ENCODE assay signal across 12 mouse cellular contexts in genomic region chr14:26197851-26198250, GRCm38 (mm10). TPM values are rescaled to one million over a fixed set of nuclear protein-coding genes. Genes with fewer than 3 reads are reported as not detected.
DNase-seq lines count a peak whose midpoint lies in the region; ATAC-seq and TF ChIP-seq lines count a peak whose summit lies in the region.
"Not testable (repeated sequence)": the region's sequence is repeated elsewhere in the genome, so short reads cannot be mapped to it uniquely, and the experiment has no call there.
"Had no signal": no experiment of that assay in that cellular context is flagged by ENCODE, and none has a peak within 500 bp of the region (broad histone marks: within the 10 kb centered on the region; RNA-seq: fewer than 3 reads in every experiment).

No protein-coding gene starts in this region.

- H3K9me3 ChIP-seq in embryonic facial prominence, embryonic 14.5 days (ENCODE audit: control insufficient read depth, low read length); limb, embryonic 14.5 days (ENCODE audit: control insufficient read depth, low read length); lung, embryonic 14.5 days (ENCODE audit: low read depth, low read length); lung, embryonic 15.5 days; lung, embryonic 16.5 days (ENCODE audit: control insufficient read depth, low read length); lung, postnatal 0 days (ENCODE audit: low read length); stomach, postnatal 0 days (ENCODE audit: control insufficient read depth, low read length): not testable (repeated sequence)

- in situ Hi-C loops in Patski (cut with MboI; ENCODE audit: low pct_unique_long_range_greater_than_20kb): not testable (repeated sequence)

- not testable (repeated sequence) for H3K4me1 ChIP-seq in embryonic facial prominence, embryonic 14.5 days (ENCODE audit: control insufficient read depth, insufficient read depth, low read length); limb, embryonic 14.5 days (ENCODE audit: control insufficient read depth, insufficient read depth, low read length); lung, embryonic 14.5 days (ENCODE audit: insufficient read depth); lung, embryonic 15.5 days; lung, embryonic 16.5 days (replicated peaks; ENCODE audit: control insufficient read depth, insufficient read depth, low read length); lung, postnatal 0 days (ENCODE audit: insufficient read depth, low read depth, low read length); stomach, postnatal 0 days (replicated peaks; ENCODE audit: control insufficient read depth, insufficient read depth)

- DNase-seq in Patski (ENCODE audit: low read depth, low spot score); embryonic facial prominence, embryonic 14.5 days (ENCODE audit: low spot score); limb, embryonic 14.5 days (ENCODE audit: low spot score); lung, embryonic 14.5 days; lung, postnatal 0 days (ENCODE audit: low spot score); stomach, postnatal 0 days (ENCODE audit: low spot score): not testable (repeated sequence)

- not testable (repeated sequence) for H3K4me3 ChIP-seq in embryonic facial prominence, embryonic 14.5 days (ENCODE audit: low read depth, low read length); limb, embryonic 14.5 days (replicated peaks; ENCODE audit: low read length); lung, embryonic 14.5 days (ENCODE audit: low read depth, low read length); lung, embryonic 15.5 days; lung, embryonic 16.5 days (ENCODE audit: low read length); lung, postnatal 0 days (ENCODE audit: low read depth, low read length); stomach, postnatal 0 days (ENCODE audit: low read depth, low read length)

- not testable (repeated sequence) for H3K27me3 ChIP-seq in Patski; embryonic facial prominence, embryonic 14.5 days (replicated peaks; ENCODE audit: control insufficient read depth, insufficient read depth, low read length); limb, embryonic 14.5 days (ENCODE audit: control insufficient read depth, insufficient read depth, low read length); lung, embryonic 14.5 days (ENCODE audit: insufficient read depth, low read length); lung, embryonic 15.5 days; lung, embryonic 16.5 days (ENCODE audit: control insufficient read depth, insufficient read depth, low read depth, low read length); lung, postnatal 0 days (replicated peaks; ENCODE audit: insufficient read depth, low read length); stomach, postnatal 0 days (ENCODE audit: control insufficient read depth, insufficient read depth, low read length)

- POLR2A ChIA-PET in Patski (lab: Charles Lee): not testable (repeated sequence)

- not testable (repeated sequence) for TF ChIP-seq POLR2A in limb, embryonic 14.5 days (IDR thresholded peaks at IDR 0.05; ENCODE audit: borderline replicate concordance, extremely low read depth, insufficient read depth, insufficient read length)

- TF ChIP-seq EP300 in lung, postnatal 0 days (IDR thresholded peaks at IDR 0.05); stomach, postnatal 0 days (optimal IDR thresholded peaks at IDR 0.05): not testable (repeated sequence)

- not testable (repeated sequence) for H3K27ac ChIP-seq in embryonic facial prominence, embryonic 14.5 days (replicated peaks; ENCODE audit: low read depth, low read length); limb, embryonic 14.5 days (replicated peaks; ENCODE audit: low read depth, low read length); lung, embryonic 14.5 days (ENCODE audit: low read depth); lung, embryonic 15.5 days; lung, embryonic 16.5 days (ENCODE audit: low read length); lung, postnatal 0 days (ENCODE audit: low read length); stomach, postnatal 0 days (replicated peaks)

- WGBS in embryonic facial prominence, embryonic 14.5 days: no CpG with 5 or more reads among the region's 3 CpGs
- no CpG with 5 or more reads among the region's 3 CpGs for WGBS in limb, embryonic 14.5 days
- no CpG with 5 or more reads among the region's 3 CpGs for whole genome bisulfite sequencing in lung, embryonic 14.5 days
- WGBS in lung, embryonic 15.5 days: no CpG with 5 or more reads among the region's 3 CpGs
- no CpG with 5 or more reads among the region's 3 CpGs for WGBS in lung, embryonic 16.5 days
- no CpG with 5 or more reads among the region's 3 CpGs for WGBS in lung, postnatal 0 days
- no CpG with 5 or more reads among the region's 3 CpGs for WGBS in stomach, postnatal 0 days

- CTCF ChIA-PET in Patski (lab: Charles Lee): not testable (repeated sequence)

- peak; percentile 44 for ATAC-seq in Patski
- ATAC-seq in embryonic facial prominence, embryonic 14.5 days (ENCODE audit: low read depth): peak; percentile 41; the same call in 1 of the 2 replicates
- 0 out of 2 replicates have a peak, but pooled peaks have one; percentile 15 for ATAC-seq in limb, embryonic 14.5 days (ENCODE audit: low FRiP score, low read depth)
- peak; percentile 80 for ATAC-seq in lung, embryonic 14.5 days (ENCODE audit: insufficient read depth)
- peak; percentile 65; the same call in 1 of the 2 replicates for ATAC-seq in lung, embryonic 15.5 days (ENCODE audit: borderline replicate concordance, extremely low read depth, low FRiP score, low TSS enrichment)
- ATAC-seq in lung, embryonic 16.5 days (ENCODE audit: low read depth): peak; percentile 90
- ATAC-seq in lung, postnatal 0 days: peak; percentile 90
- ATAC-seq in stomach, postnatal 0 days (ENCODE audit: low FRiP score, low TSS enrichment): peak; percentile 54; the same call in 1 of the 2 replicates

- TF ChIP-seq CTCF in Patski (IDR thresholded peaks at IDR 0.05); lung, embryonic 14.5 days (IDR thresholded peaks at IDR 0.05; ENCODE audit: low read depth); lung, postnatal 0 days (IDR thresholded peaks at IDR 0.05); stomach, postnatal 0 days (IDR thresholded peaks at IDR 0.05; ENCODE audit: low read depth): not testable (repeated sequence)

- not testable (repeated sequence) for H3K4me2 ChIP-seq in embryonic facial prominence, embryonic 14.5 days (ENCODE audit: low read depth, low read length); limb, embryonic 14.5 days (replicated peaks; ENCODE audit: low read depth, low read length, severe bottlenecking); lung, embryonic 14.5 days; lung, embryonic 15.5 days; lung, embryonic 16.5 days (ENCODE audit: low read depth, low read length); lung, postnatal 0 days (replicated peaks; ENCODE audit: low read depth, low read length); stomach, postnatal 0 days (replicated peaks; ENCODE audit: low read depth)

- H3K9ac ChIP-seq in embryonic facial prominence, embryonic 14.5 days (ENCODE audit: low read depth, low read length); limb, embryonic 14.5 days (ENCODE audit: low read depth, low read length, severe bottlenecking); lung, embryonic 14.5 days; lung, embryonic 15.5 days; lung, embryonic 16.5 days (ENCODE audit: low read length); lung, postnatal 0 days (replicated peaks; ENCODE audit: low read depth); stomach, postnatal 0 days (ENCODE audit: low read length): not testable (repeated sequence)

- not testable (repeated sequence) for H3K36me3 ChIP-seq in embryonic facial prominence, embryonic 14.5 days (ENCODE audit: control insufficient read depth, insufficient read depth, low read length); limb, embryonic 14.5 days (ENCODE audit: control insufficient read depth, insufficient read depth, low read length); lung, embryonic 14.5 days (ENCODE audit: insufficient read depth); lung, embryonic 15.5 days; lung, embryonic 16.5 days (ENCODE audit: control insufficient read depth, insufficient read depth, low read length); lung, postnatal 0 days (ENCODE audit: insufficient read depth, low read length); stomach, postnatal 0 days (ENCODE audit: control insufficient read depth, insufficient read depth, low read length)

RNA-seq across cellular contexts. Expression of gene Tmem254b, which starts 9.0 kb away (rescaled TPM):
- 25.8 TPM for polyA plus RNA-seq in Patski (2021)
- 29.8 and 31.2 TPM in 2 replicates for polyA plus RNA-seq in embryonic facial prominence, embryonic 14.5 days (2014; fragmentation: Nextera tagmentation; extraction: Ambion mirVana)
- 23.1 and 25.0 TPM in 2 replicates for polyA plus RNA-seq in limb, embryonic 14.5 days (2012; rRNA removed)
- polyA plus RNA-seq in limb, embryonic 14.5 days (2014; fragmentation: Nextera tagmentation; extraction: Ambion mirVana): 29.7 and 32.1 TPM in 2 replicates
- polyA plus RNA-seq in lung, embryonic 14.5 days (2014; fragmentation: Nextera tagmentation; extraction: Ambion mirVana): 23.6 and 24.2 TPM in 2 replicates
- 34.7 and 38.1 TPM in 2 replicates for polyA plus RNA-seq in lung, embryonic 15.5 days (2015; fragmentation: Nextera tagmentation; extraction: Ambion mirVana)
- 33.1 and 46.1 TPM in 2 replicates for polyA plus RNA-seq in lung, embryonic 16.5 days (2015; fragmentation: Nextera tagmentation; extraction: Ambion mirVana)
- 40.4 and 42.0 TPM in 2 replicates for polyA plus RNA-seq in lung, postnatal 0 days (2015; fragmentation: Nextera tagmentation; extraction: Ambion mirVana)
- polyA plus RNA-seq in stomach, postnatal 0 days (2015; fragmentation: Nextera tagmentation; extraction: Ambion mirVana): 53.8 and 62.7 TPM in 2 replicates

RNA-seq across cellular contexts. Expression of gene Plac9b, which starts 15.6 kb away (rescaled TPM):
- polyA plus RNA-seq in Patski (2021): not detected
- 36.4 and 47.6 TPM in 2 replicates for polyA plus RNA-seq in embryonic facial prominence, embryonic 14.5 days (2014; fragmentation: Nextera tagmentation; extraction: Ambion mirVana)
- 17.3 and 19.9 TPM in 2 replicates for polyA plus RNA-seq in limb, embryonic 14.5 days (2012; rRNA removed)
- 34.6 and 40.5 TPM in 2 replicates for polyA plus RNA-seq in limb, embryonic 14.5 days (2014; fragmentation: Nextera tagmentation; extraction: Ambion mirVana)
- 24.1 and 30.4 TPM in 2 replicates for polyA plus RNA-seq in lung, embryonic 14.5 days (2014; fragmentation: Nextera tagmentation; extraction: Ambion mirVana)
- 64.6 and 69.3 TPM in 2 replicates for polyA plus RNA-seq in lung, embryonic 15.5 days (2015; fragmentation: Nextera tagmentation; extraction: Ambion mirVana)
- polyA plus RNA-seq in lung, embryonic 16.5 days (2015; fragmentation: Nextera tagmentation; extraction: Ambion mirVana): 88.7 and 100 TPM in 2 replicates
- 220 and 235 TPM in 2 replicates for polyA plus RNA-seq in lung, postnatal 0 days (2015; fragmentation: Nextera tagmentation; extraction: Ambion mirVana)
- polyA plus RNA-seq in stomach, postnatal 0 days (2015; fragmentation: Nextera tagmentation; extraction: Ambion mirVana): 97.2 and 127 TPM in 2 replicates
- polyA plus RNA-seq: activated CD4-positive, CD25-positive, alpha-beta regulatory T cell, adult 4 months; CD4-positive, CD25-positive, alpha-beta regulatory T cell, adult 4 months; G1E had no signal

RNA-seq across cellular contexts. Expression of gene Duxbl3, which starts 59.9 kb away (rescaled TPM):
- not detected for polyA plus RNA-seq in Patski (2021)
- polyA plus RNA-seq in embryonic facial prominence, embryonic 14.5 days (2014; fragmentation: Nextera tagmentation; extraction: Ambion mirVana): 1.8 and 3.1 TPM in 2 replicates
- polyA plus RNA-seq in limb, embryonic 14.5 days (2012; rRNA removed): 4.9 and 6.1 TPM in 2 replicates
- 0.47 and 1.7 TPM in 2 replicates for polyA plus RNA-seq in limb, embryonic 14.5 days (2014; fragmentation: Nextera tagmentation; extraction: Ambion mirVana)
- polyA plus RNA-seq in lung, embryonic 14.5 days (2014; fragmentation: Nextera tagmentation; extraction: Ambion mirVana): 0.69 and 2.3 TPM in 2 replicates
- 1.7 and 1.8 TPM in 2 replicates for polyA plus RNA-seq in lung, embryonic 15.5 days (2015; fragmentation: Nextera tagmentation; extraction: Ambion mirVana)
- 0.59 and 1.7 TPM in 2 replicates for polyA plus RNA-seq in lung, embryonic 16.5 days (2015; fragmentation: Nextera tagmentation; extraction: Ambion mirVana)
- 0.21 TPM in 1 of 2 replicates, not detected in the other for polyA plus RNA-seq in lung, postnatal 0 days (2015; fragmentation: Nextera tagmentation; extraction: Ambion mirVana)
- 1.5 and 2.2 TPM in 2 replicates for polyA plus RNA-seq in stomach, postnatal 0 days (2015; fragmentation: Nextera tagmentation; extraction: Ambion mirVana)
- polyA plus RNA-seq: activated CD4-positive, CD25-positive, alpha-beta regulatory T cell, adult 4 months; adrenal gland, adult 2 months; CD4-positive, CD25-positive, alpha-beta regulatory T cell, adult 4 months; G1E had no signal

Comparison
In these comparisons a context has a peak if more than half of its experiments do, and no peak if none do; other contexts are left out.
1. ATAC-seq: peak in every context shown above with its lines; median percentile 90 in lung, embryonic 16.5 days; 90 in lung, postnatal 0 days; 80 in lung, embryonic 14.5 days; 65 in lung, embryonic 15.5 days; 54 in stomach, postnatal 0 days; 44 in Patski; 41 in embryonic facial prominence, embryonic 14.5 days; 15 in limb, embryonic 14.5 days.
2. RNA of gene Plac9b, which starts 15.6 kb away (polyA plus RNA-seq): 220 to 235 TPM in lung, postnatal 0 days, 97.2 to 127 TPM in stomach, postnatal 0 days, 88.7 to 100 TPM in lung, embryonic 16.5 days, 64.6 to 69.3 TPM in lung, embryonic 15.5 days, 36.4 to 47.6 TPM in embryonic facial prominence, embryonic 14.5 days, 17.3 to 40.5 TPM in limb, embryonic 14.5 days and 24.1 to 30.4 TPM in lung, embryonic 14.5 days; not detected in Patski (single experiment); every median in the first group is over 10 times any median in the second.